Mouse (Mus musculus) heart, adult 2 months (tissue): Measurements from ENCODE around the gene Hs3st6. TPM values are rescaled to one million over a fixed set of nuclear protein-coding genes. Genes with fewer than 3 reads are reported as not detected.
"Not testable (repeated sequence)": the region's sequence is repeated elsewhere in the genome, so short reads cannot be mapped to it uniquely, and the experiment has no call there.

Experiments
- DNase-seq, 2 experiments: peaks; one replicate each; pipeline ENCODE4 v3.0.0; 2021
- H3K27ac ChIP-seq: fragments of 200-600 bp; 2 replicates; pipeline ENCODE4 v1.8.1; 2022
- H3K27me3 ChIP-seq: fragments of 200-500 bp; 2 replicates; pipeline ENCODE4 v1.6.1; 2012; ENCODE audit warnings: mild to moderate bottlenecking, low read length, inconsistent platforms, mixed read lengths; ENCODE audit not compliant: control insufficient read depth, insufficient read depth
- H3K36me3 ChIP-seq: fragments of 200-500 bp; 2 replicates; pipeline ENCODE4 v1.6.1; 2012; ENCODE audit warnings: low read length, inconsistent platforms; ENCODE audit not compliant: control insufficient read depth, insufficient read depth
- H3K4me1 ChIP-seq: fragments of 200-500 bp; 2 replicates; pipeline ENCODE4 v1.6.1; 2011; ENCODE audit warnings: low read length; ENCODE audit not compliant: control insufficient read depth, insufficient read depth
- H3K4me3 ChIP-seq: fragments of 200-600 bp; 2 replicates; pipeline ENCODE4 v1.8.1; 2022
- H3K79me2 ChIP-seq: fragments of 200-500 bp; replicated peaks from 2 replicates; pipeline ENCODE4 v1.6.1; 2012; ENCODE audit warnings: mild to moderate bottlenecking, inconsistent platforms, low read length, moderate library complexity, mixed read lengths; ENCODE audit not compliant: control insufficient read depth, insufficient read depth
- H3K9ac ChIP-seq: fragments of 200-500 bp; 2 replicates; pipeline ENCODE4 v1.6.1; 2012; ENCODE audit warnings: low read depth, mild to moderate bottlenecking, control low read depth, inconsistent platforms, low read length, mixed read lengths
- CTCF ChIP-seq: fragments of 200-600 bp; IDR thresholded peaks from 2 replicates; pipeline ENCODE4 v1.8.1; 2022; ENCODE audit warnings: antibody characterized with exemption, mild to moderate bottlenecking, moderate library complexity
- EP300 ChIP-seq: fragments of 200-500 bp; IDR thresholded peaks from 2 replicates; pipeline ENCODE4 v1.6.1; 2011; ENCODE audit warnings: low read depth, low read length, control low read depth; ENCODE audit not compliant: insufficient read depth
- POLR2A ChIP-seq: fragments of 200-500 bp; IDR thresholded peaks from 2 replicates; pipeline ENCODE4 v1.6.1; 2011; ENCODE audit warnings: mild to moderate bottlenecking, low read depth, low read length, control low read depth; ENCODE audit not compliant: insufficient read depth
- WGBS: fragments of 180-500 bp; shearing (Covaris S2); methylation state at CpG from one replicate; pipeline ENCODE4 v1.1.7; 2018; 5-methylcytosine and 5-hydroxymethylcytosine counted together
- intact Hi-C: fragments of 180-260 bp; cut with DNase I; formaldehyde crosslinking; loops from one replicate; pipeline ENCODE4 v1.15.1; 2025
- polyA plus RNA-seq: library from polyadenylated mRNA; depleted of rRNA; stranded (reverse); fragments of >200 nt; gene quantifications from 2 replicates; pipeline ENCODE4 v1.2.3, GENCODE M21; 2012
- total RNA-seq, 2 experiments: library from RNA; stranded (reverse); gene quantifications; 2 replicates each; pipeline ENCODE4 v1.2.3; 2021

The Hs3st6 gene
- total and polyA plus RNA-seq, 3 experiments = 0.10 TPM; not detected in 2

DNA sequence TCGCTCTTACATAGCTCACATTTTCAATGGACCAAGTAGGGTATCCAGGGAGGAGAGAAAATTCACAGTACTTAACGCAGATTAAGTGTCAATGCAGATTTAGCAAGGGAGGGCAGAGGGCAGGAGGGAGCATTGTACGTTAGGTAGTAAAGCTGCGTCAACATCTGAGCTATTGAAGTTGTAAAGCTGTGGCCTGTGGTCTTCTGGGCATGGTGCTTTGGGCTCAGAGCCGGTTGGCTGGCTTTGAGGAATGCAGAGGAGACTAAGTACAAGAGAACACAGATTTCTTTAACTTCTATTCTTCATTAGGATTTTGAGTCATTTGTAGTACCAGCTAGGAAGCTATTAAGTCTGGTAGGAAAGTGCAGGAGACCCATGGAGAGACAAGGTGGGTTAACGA is 37.2 kb upstream of the Hs3st6 start:
- no peaks in the 10 kb centered on the region for H3K27me3 ChIP-seq
- H3K9ac ChIP-seq = no peak overlapping the region
- TF ChIP-seq CTCF = no peak
- TF ChIP-seq POLR2A = no peak
- no peak for TF ChIP-seq EP300
- 93% methylated on average over 6 of the region's 6 CpGs for WGBS
- no peak overlapping the region for H3K27ac ChIP-seq
- H3K4me3 ChIP-seq = no peak overlapping the region
- no peaks in the 10 kb centered on the region for H3K4me1 ChIP-seq
- H3K36me3 ChIP-seq = no peaks in the 10 kb centered on the region
- H3K79me2 ChIP-seq = no peaks in the 10 kb centered on the region
- no peak for DNase-seq
- intact Hi-C loops = no loop called here

- no peak for TF ChIP-seq POLR2A
- no peak for TF ChIP-seq CTCF
- Histone ChIP-seq H3K4me1 (peaks cover 2% of the 10 kb centered on the region; the same call in 1 of the 2 replicates), H3K79me2 (no peaks in the 10 kb centered on the region), H3K27me3 (no peaks in the 10 kb centered on the region), H3K27ac (no peak overlapping the region), H3K36me3 (no peaks in the 10 kb centered on the region; the same call in 1 of the 2 replicates), H3K4me3 (no peak overlapping the region), H3K9ac (no peak overlapping the region)
- intact Hi-C loops = no loop called here
- no peak for DNase-seq
- WGBS = 96% methylated on average over 15 of the region's 15 CpGs
Observed at GRCm38 (mm10) chr17:24716166-24716682, 36.6 kb upstream of the Hs3st6 start.

- Histone ChIP-seq H3K27me3 (no peaks in the 10 kb centered on the region), H3K4me1 (peaks cover 5% of the 10 kb centered on the region), H3K27ac (no peak within 1 kb of the TSS), H3K79me2 (no peaks in the 10 kb centered on the region), H3K4me3 (no peak within 1 kb of the TSS), H3K36me3 (peaks cover 12% of the 10 kb centered on the region), H3K9ac (no peak within 1 kb of the TSS)
- intact Hi-C loops = no loop called here
- WGBS = 73% methylated on average over 4 of the region's 4 CpGs
- TF ChIP-seq POLR2A (no peak), CTCF (no peak), EP300 (no peak)
- DNase-seq = no peak
Observed at GRCm38 (mm10) chr17:24717943-24718342, 34.8 kb upstream of the Hs3st6 start, which contains the start of the genes Rnf151 and Rps2. TSS of gene Rnf151 (minus strand) at chr17:24718063. TSS of gene Rps2 (plus strand) at chr17:24718116.

DNA sequence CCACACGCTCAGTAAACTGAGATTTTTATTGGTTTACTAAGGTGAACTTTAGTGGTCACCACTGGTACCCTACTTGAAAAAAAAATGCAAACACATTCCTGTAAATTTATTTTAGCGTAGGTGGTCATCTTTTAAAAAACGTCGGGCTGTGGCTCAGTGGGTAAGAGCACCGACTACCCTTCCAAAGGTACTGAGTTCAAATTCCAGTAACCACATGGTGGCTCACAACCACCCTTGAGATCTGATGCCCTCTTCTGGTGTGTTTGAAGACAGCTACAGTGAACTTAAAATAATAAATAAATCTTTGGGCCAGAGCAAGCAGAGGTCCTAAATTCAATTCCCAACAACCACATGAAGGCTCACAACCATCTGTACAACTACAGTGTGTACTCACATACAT is 33.9 kb upstream of the Hs3st6 start:
- intact Hi-C loops = loop anchor here (1.0 kb wide), 1 partner anchor 12 kb away; the partner anchor contains the start of gene Tbl3
- 0 out of 2 replicates have a peak, but pooled peaks have one; percentile 6 for TF ChIP-seq CTCF
- H3K27me3 ChIP-seq, H3K4me1 ChIP-seq, DNase-seq, H3K9ac ChIP-seq, H3K27ac ChIP-seq, H3K79me2 ChIP-seq: not testable (repeated sequence)
- Histone ChIP-seq H3K36me3 (peaks cover 12% of the 10 kb centered on the region), H3K4me3 (peak overlapping the region; percentile 74)
- 66% methylated on average over 5 of the region's 5 CpGs for WGBS

- H3K4me1 ChIP-seq = peaks cover 7% of the 10 kb centered on the region
- H3K36me3 ChIP-seq = peaks cover 12% of the 10 kb centered on the region
- peak overlapping the region; percentile 86 for H3K9ac ChIP-seq
- H3K27me3 ChIP-seq = no peaks in the 10 kb centered on the region
- WGBS = under 1% methylated on average over 61 of the region's 61 CpGs
- H3K27ac ChIP-seq = peak overlapping the region; percentile 87
- H3K79me2 ChIP-seq = no peaks in the 10 kb centered on the region
- H3K4me3 ChIP-seq = peak overlapping the region; percentile 74
- DNase-seq = peak; percentile 96 to 99
- intact Hi-C loops = loop anchor here (1.0 kb wide), 1 partner anchor 12 kb away; the partner anchor contains the start of gene Tbl3
- TF ChIP-seq CTCF (no peak), EP300 (peak; percentile 25; the same call in 1 of the 2 replicates), POLR2A (peak; percentile 99)
Observed at GRCm38 (mm10) chr17:24719494-24720222, 33.1 kb upstream of the Hs3st6 start.

GRCm38 (mm10) chr17:24720616-24721015 is 32.2 kb upstream of the Hs3st6 start:
- H3K27me3 ChIP-seq, DNase-seq, H3K79me2 ChIP-seq, intact Hi-C loops, H3K4me1 ChIP-seq: not testable (repeated sequence)
- WGBS = 1% methylated on average over 11 of the region's 11 CpGs
- H3K9ac ChIP-seq = peak overlapping the region; percentile 69
- peak overlapping the region; percentile 74 for H3K4me3 ChIP-seq
- H3K27ac ChIP-seq = peak overlapping the region; percentile 22
- H3K36me3 ChIP-seq = peaks cover 12% of the 10 kb centered on the region
